Mouse (Mus musculus) frontal cortex, postnatal 25 days (tissue): ENCODE results near the gene Borcs6.

Experiments used
- DNase-seq, 2 experiments: peaks; one replicate each; pipeline ENCODE4 v3.0.0; 2022; ENCODE audit warnings: low spot score in 2 of 2

Gene Borcs6

GRCm38 (mm10) chr11:69048151-69048550, 11.4 kb upstream of the Borcs6 start:
- DNase-seq, result no peak

DNA sequence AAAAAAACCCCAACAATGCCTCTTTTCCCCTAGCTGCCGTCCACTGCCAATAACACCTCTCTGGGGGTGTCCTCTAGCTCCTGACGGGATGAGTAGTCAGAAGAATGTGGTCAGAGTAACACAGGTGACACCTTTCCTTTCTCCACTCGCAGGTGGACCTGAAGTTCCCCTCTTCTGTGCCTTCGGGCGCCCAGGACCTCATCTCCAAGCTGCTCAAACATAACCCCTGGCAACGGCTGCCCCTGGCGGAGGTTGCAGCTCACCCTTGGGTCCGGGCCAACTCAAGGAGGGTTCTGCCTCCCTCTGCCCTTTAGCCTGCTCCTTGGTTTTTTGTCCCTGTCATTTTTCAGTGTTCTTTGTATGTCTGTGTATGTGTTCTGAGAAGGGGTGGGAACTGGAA, 8.8 kb upstream of the Borcs6 start:
- no peak for DNase-seq

DNA sequence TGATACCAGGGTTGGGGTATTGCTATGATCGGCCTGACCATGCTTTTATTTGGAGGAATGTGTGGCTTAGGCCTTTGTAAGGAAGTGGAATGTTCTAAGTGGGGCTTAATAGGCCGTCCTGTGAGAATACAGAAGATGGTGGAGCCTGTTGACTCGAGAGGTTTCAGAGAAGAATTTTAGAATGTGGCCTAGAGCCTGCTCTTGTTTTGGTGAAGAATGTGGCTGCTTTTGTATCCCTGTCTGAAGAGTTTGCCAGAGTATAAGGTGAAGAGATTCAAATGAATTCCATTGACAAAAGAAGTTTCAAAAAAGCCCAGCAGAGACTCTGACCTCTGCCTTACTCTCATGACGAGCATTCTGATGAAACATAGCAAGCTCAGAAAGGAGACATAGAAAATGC, 7.7 kb upstream of the Borcs6 start:
- DNase-seq, result no peak

GRCm38 (mm10) chr11:69052824-69053421, 6.6 kb upstream of the Borcs6 start:
- DNase-seq, result no peak

DNA sequence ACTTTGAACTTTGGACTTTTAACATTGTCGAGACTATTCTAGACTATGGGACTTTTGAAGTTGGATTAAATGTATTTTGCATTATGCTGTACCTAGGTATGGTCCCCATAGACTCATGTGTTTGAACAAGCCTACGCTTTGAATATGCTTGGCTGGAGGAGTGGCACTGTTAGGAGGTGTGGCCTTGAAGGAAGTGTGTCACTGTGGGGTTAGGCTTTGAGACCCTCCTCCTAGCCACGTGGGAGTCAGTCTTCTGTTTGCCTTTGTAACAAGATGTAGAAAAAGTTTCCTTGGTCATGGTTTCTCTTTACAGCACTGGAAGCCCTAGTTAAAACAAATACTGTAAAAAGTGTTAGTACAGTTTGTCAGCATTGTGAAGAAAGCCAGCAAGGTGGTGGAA, 5.7 kb upstream of the Borcs6 start:
- DNase-seq, result no peak

- DNase-seq, result no peak
Observed at GRCm38 (mm10) chr11:69058265-69058664, 1.3 kb upstream of the Borcs6 start.

DNA sequence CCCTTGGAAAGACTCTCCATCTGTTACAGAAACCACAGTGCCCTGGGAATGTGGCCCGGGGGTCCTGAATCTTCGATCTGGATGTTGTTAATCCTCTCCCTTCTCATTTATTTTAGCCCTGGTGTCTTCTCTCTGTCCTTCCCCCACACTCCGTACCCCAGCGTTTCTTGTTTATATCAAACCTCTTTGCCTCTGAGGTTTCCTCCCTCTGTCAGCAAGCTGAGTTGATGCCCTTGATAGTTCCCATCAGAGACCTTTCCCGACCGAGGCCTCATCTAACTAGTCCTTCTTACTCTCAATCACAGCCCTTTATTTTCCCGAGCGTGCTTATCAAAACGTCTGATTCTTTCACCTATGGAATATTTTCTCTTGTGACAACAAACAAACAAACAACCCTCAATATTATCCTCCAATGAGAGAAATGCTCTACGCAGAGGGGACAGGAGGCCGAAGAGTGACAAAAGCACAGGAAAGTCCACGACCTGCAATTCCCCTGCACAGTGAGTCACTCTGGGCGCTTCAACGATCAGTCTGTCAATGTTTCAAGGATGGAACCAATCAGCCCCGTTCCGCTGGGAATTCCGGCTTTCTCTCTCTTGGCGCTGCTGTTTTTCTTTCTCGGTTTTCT, 674 bp upstream of the Borcs6 start:
- no peak for DNase-seq

DNA sequence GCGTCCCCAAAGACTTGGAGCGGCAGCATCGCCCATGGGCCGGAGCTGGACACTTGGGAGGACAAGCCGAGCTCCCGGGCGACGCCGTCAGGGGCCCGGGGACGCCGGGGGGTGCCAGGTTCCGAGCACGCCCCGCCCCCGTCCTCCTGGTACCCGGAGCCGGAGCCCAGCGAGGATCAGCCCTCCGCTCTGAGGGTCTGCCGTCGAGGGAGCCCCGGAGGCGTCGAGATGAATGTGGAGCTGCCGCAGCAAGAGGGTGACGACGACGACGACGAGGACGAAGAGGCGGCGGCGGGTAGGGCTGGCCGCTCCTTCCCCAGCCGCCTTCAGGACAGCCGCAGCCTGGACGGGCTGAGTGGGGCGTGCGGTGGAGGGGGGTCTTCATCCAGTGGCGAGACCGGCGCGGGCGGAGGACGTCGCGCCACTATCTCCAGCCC, 476 bp downstream of the Borcs6 start:
- no peak for DNase-seq

DNA sequence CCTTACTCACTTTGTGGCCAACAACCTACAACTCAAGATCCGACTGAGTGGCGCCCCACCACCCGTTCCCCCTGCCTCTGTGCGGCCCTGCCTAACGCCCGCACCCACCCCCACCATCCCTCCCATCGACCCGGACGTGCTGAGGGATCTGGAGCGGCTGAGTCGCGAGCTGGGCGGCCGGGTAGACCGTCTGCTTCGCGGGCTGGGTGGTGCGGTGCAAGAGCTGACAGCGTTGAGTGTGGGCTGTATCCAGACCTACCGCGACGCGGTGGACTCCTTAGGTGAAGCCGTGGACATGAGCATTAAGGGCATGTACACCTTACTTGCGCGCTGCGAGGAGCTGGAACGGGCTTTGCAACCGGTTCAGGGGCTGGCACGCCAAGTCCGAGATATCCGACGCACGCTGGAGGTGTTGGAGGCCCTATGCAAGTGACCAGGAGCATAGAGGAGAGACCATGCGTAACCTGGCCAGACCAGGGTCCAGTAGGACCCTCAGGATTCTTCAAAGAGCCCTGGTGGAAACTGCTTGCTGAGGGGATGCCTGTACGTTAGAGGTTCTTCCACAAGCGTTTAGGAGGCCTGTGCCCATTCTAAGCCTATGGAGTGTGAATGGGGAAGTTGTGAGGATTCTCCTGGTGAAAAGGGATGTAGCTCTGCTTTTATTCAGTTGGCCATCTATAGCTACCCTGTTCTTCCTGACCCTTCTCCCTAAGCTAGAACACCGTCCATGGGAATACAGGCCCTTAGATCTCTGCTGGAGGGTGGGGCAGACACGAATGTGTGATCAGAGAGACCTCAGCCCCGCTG, 1.1 kb downstream of the Borcs6 start:
- no peak for DNase-seq

GRCm38 (mm10) chr11:69061255-69061912, 1.9 kb downstream of the Borcs6 start:
- DNase-seq, result no peak

DNA sequence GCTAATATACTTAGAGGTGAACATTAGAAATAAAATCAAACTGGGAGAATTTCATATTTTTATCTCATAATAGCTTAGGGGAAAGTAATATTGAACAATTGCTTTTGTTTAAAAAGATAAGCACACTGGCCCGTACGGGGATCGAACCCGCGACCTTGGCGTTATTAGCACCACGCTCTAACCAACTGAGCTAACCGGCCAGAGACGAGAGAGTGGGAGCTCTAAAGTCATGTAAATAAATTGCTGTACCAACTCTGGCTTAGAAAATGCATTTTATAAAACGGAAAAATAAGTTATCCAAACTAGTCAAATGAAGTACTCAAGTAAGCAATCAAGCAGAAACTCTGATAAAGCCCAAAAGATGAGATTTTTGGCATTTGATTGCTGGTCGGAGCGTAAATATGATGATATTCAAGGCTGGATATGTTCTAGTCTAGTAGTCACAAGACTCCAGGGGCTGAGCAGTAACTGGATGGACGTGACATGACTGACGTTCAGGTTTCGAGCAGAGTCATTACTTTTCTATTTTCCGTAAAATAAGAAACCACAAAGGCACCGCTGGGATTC, 2.8 kb downstream of the Borcs6 start:
- peak; percentile 75 to 78 for DNase-seq

GRCm38 (mm10) chr11:69062761-69063224, 3.3 kb downstream of the Borcs6 start:
- DNase-seq, result peak; percentile 99

DNA sequence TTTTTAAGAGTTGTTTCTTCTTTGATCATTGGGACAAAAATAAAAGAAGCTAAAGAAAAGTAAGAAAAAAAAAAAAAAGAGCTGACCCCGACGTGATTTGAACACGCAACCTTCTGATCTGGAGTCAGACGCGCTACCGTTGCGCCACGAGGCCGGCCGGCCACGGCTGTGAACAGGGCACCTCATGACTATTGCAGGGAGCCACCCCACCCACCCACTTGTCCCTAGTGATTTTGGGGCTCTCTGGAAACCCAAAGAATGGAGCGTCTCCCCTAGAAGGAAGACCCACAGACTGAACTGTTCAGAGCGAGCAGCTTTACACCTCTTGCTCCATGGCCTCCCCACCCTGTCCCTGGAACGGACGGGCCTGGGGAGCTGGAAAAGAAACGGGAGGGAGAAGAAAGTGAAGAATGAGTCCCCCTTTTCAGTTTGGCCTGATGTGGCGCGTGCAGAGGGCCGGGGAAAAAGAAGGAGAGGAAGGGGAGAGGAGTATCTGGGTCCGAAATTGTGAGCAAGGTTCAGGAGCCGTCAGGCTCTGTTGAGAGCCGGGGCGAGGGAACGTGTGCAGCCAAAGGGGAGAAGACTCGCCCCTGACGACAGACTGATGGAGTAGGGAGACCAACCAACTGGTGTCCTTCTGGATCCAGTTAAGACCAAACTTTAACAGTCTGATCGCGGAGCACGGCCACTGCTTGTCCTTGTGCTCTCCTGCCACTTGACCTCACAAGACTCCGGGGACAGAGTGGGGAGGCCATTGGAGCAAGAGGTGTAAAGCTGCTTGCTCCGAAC, 4.1 kb downstream of the Borcs6 start:
- DNase-seq, result peak in 1 of 2 experiments; percentile 72

GRCm38 (mm10) chr11:69064259-69065133, 5.0 kb downstream of the Borcs6 start:
- DNase-seq, result no peak

- no peak for DNase-seq
Observed at GRCm38 (mm10) chr11:69065394-69065925, 5.9 kb downstream of the Borcs6 start.

DNA sequence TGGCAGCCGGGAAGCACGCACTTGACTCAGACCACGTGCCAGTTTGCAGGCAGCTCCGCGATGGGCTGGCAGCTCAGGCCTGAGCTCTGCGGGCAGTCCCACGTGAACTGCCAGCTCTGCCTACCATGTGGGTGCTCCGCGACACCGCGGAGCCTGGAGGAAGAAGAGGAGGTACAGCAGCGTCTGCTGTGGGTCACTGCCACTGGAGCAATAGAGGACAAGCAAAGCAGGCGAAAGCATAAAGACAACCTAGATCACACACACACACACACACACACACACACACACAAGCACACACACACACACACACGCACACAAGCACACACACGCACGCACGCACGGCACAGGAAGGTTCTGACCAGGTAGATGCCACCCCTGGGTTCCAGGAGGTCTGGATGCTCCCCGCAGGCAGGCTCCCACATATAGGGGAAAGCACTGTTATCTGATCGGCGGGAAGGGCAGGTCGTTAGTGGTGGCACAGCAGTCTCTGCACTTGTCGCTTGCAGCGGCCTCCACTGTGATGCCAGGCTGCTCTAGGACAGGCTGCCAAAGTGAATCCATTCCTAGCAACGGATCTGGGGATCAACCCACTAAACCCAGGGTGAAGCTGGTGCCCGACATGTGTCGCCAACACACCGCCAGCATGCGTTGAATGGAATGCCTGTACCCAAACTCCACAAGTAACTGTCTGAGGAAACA, 6.8 kb downstream of the Borcs6 start:
- peak; percentile 31 to 35 for DNase-seq

DNA sequence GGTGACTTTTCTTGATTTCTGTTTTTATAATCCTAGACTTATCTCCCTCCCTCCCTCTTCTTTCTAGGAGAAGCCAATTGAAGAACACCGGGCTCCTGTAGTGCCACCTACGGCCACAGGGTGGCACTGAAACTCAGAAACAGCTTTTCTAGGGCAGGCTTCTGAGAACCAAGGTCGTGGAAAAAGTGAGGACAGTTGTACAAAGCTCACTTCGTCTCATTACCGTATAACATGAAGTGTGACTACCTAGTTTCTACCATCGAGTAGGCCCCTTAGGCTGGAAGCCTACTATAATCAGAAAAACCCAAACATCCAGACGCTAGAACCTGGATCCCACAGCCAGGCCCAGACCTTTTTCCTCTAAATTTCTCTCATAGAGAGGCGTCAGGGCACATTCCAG, 7.4 kb downstream of the Borcs6 start:
- peak; percentile 84 to 90 for DNase-seq

DNA sequence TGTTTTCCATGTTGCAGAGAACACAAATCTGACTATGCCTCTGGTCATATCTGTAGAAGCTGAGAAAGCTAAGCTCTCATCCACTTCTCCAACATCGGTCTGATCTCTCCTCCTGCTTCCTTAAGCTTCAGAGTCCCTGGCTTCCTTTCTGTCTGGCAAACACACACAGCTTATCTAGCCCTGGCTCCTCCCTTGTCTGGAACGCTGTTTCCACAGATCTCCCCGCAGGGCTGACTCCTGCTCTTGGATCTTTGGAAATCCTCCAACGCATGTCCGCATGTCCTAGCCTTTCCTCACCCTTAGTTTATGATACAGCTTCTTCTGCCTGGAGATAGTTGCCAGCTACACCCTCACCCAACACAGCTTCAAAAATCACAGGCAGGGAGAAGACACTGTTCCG, 8.1 kb downstream of the Borcs6 start:
- no peak for DNase-seq

GRCm38 (mm10) chr11:69070093-69070492, 10.6 kb downstream of the Borcs6 start:
- DNase-seq, result no peak
